Mouse (Mus musculus) megakaryocyte-erythroid progenitor cell, adult 5 weeks (primary cell): ENCODE results near the gene Cmtm6. TPM values are rescaled to one million over a fixed set of nuclear protein-coding genes. Genes with fewer than 3 reads are reported as not detected.

Experiments used
- polyA plus RNA-seq: library from polyadenylated mRNA; stranded (reverse); fragments of >175 nt; gene quantifications from 2 replicates; pipeline ENCODE4 v1.2.3, GENCODE M21; 2012

Cmtm6 gene
- polyA plus RNA-seq = 9.6 and 11.0 TPM in 2 replicates

DNA sequence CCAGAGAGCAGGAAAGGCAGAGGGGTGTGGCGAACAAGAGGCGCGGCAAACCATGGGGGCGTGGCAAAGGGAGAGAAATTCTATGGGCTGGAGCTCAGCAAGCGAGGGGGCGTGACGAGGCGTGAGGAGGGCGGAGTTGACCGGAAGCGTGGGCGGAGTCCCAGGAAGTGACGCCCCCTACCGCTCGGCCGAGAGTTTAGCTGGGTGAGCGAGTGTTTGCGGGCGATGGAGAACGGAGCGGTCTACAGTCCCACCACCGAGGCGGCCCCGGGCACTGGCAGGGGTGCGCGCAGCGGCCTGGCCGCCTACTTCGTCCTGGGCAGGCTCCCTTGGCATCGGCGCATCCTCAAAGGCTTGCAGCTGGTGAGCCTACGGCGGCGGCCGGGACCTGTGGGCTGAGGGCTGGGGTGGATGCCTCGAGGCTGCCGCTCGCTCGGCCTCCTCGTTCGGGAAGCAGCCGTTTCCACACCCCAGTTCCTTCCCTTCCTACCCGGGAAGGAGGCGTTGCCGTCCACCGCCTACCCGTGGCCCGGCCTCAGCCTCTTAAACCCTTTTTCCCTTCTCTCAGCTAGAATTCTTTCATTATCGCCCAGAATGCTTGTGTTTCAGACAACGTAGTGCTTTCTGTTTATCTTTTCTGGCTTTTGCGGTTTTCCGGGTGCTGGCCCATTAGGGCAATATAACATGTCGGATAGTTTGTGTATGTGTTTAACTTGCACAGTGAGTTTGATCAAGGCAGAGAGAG lies at the start of gene Cmtm6:
Gene Cmtm6, plus strand, starts transcription at position 106 of the 745 bp plus-strand sequence.

DNA sequence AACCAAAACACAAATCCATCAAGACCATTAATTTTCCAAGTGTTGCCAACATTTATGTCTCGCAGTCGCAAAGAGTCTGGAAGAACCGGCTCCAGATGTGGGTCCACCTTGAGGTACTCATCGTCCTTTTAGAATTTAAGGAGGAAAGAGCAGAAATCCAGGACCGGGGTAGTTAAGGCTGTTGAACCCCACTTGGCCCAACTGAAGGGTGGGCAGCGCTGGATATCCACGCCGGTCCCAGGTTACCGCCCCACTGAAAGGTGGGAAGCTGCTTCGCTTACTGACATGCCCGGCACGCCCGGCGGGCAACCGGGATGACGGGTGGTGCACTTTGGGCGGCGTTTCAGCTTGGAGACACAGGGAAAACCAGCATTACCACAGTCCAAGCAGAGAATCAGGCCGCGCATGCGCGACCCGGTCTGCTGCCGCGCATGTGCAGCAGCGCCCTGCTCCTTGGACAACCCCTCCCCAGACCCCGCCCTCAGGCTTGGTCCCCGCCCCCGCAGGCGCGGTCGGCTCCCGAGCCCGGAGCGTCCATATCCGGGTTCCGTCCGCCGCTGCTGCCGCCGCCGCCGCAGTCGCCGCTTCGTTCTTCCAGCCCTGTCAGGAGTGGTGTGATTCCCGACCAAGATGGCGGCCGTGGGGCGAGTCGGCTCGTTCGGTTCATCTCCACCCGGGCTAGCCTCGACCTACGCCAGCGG lies 42.5 kb upstream of the Cmtm6 start, which contains the start of gene Dync1li1:
Gene Dync1li1, plus strand, starts transcription at position 539 of the 701 bp plus-strand sequence.

DNA sequence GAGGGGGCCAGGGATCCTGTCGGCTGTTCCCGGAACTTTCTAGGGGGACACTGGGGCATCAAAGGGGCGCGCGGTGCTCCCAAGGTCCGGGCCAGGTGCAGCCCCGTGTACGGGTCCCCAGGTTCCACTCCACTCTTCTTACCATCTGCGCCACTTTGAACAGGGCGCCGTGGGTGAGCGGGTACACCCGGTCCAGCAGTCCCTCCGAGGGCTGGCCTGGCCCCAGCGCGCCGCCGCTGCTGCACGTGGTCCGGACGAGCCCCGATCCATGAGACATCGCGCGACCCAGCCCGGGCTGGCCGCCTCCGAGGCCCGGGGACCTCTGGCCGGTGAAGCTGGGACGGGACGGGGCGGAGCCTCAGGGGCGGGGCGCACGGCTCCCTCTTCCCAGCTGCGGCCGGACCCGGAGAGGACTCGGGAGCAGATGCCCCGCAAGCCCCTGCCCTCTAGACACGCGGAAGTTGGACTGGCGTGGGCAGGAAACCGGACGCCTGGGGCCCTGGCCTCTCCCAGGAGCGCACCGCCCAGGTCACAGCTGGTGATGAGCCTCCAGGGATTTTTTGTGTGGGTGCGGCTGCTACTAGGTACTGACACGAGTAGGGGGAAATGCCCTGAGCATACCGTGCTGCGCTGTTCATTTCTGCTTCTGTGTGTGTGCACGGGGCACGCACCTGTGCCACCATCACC lies 50.8 kb downstream of the Cmtm6 start, which contains the start of gene Cmtm7:
Gene Cmtm7, minus strand, starts transcription at position 331 of the 687 bp plus-strand sequence.

Other genes starting within 250 kb of the Cmtm6 start
- 0.03 TPM in 1 of 2 replicates, not detected in the other for gene Ccr4, start 226.2 kb upstream of the Cmtm6 start, polyA plus RNA-seq
- not detected in 2 replicates for gene C130032M10Rik, start 215.4 kb upstream of the Cmtm6 start, polyA plus RNA-seq
- not detected in 2 replicates for gene Trim71, start 166.7 kb upstream of the Cmtm6 start, polyA plus RNA-seq
- gene Cnot10, start 90.9 kb upstream of the Cmtm6 start, polyA plus RNA-seq = 32.7 and 35.0 TPM in 2 replicates
- 21.8 and 22.0 TPM in 2 replicates for gene Dync1li1, start 42.3 kb upstream of the Cmtm6 start, polyA plus RNA-seq
- 610 and 821 TPM in 2 replicates for gene Cmtm7, start 50.7 kb downstream of the Cmtm6 start, polyA plus RNA-seq
- gene Cmtm8, start 113.0 kb downstream of the Cmtm6 start, polyA plus RNA-seq = 3.8 and 5.7 TPM in 2 replicates
- 28.6 and 32.2 TPM in 2 replicates for gene Gpd1l, start 202.9 kb downstream of the Cmtm6 start, polyA plus RNA-seq
- gene Osbpl10, start 247.5 kb downstream of the Cmtm6 start, polyA plus RNA-seq = 0.11 and 0.21 TPM in 2 replicates